Mouse (Mus musculus): ENCODE measurements around the gene Elfn2.

DNA sequence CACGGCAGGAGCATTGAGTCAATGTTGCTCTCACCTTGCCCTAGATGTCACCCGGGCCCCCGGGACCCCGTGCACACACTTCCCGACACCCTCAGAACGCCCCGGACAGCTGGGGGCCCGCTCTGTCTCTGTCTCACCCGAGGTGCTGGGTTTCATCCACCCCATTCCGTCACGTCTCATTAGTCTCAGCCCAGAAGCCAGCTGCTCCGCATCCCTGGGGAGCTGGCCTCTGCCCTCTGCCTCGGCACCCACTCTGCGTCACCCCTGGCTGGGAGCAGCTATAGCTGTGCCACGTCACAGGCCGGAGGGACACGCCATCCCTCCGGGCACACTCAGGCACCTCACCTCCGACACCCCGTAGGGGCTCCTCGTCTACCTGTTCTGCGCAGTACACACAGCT is 38.3 kb downstream of the Elfn2 start:
- TF ChIP-seq POLR2A (IDR thresholded peaks at IDR 0.05; ENCODE audit: extremely low read depth, insufficient read depth, low read length) (no peak), CTCF (IDR thresholded peaks at IDR 0.05; ENCODE audit: low read depth, low read length) (no peak)

Measured in liver, adult 2 months (tissue).